Mouse (Mus musculus): ENCODE measurements at regions not wholly inside any gene's neighbourhood (a gene's known extent, or its start where the extent isn't known, plus 50 kb on each side); places are given as distances from the start of the nearest gene placed in this dataset.

- no peak overlapping the region for H3K4me2 ChIP-seq (replicated peaks; ENCODE audit: low read depth, low read length)
- no peak overlapping the region for H3K27ac ChIP-seq (ENCODE audit: low read length)
- H3K4me3 ChIP-seq (ENCODE audit: low read length) = no peak overlapping the region
- H3K9me3 ChIP-seq (ENCODE audit: low read length) = no peaks in the 10 kb centered on the region
- H3K9ac ChIP-seq (replicated peaks; ENCODE audit: low read length) = no peak overlapping the region
- WGBS = 73% methylated on average over 10 of the region's 10 CpGs
- no peak for ATAC-seq (ENCODE audit: low FRiP score, low TSS enrichment)
- H3K4me1 ChIP-seq (ENCODE audit: insufficient read depth, low read length) = no peaks in the 10 kb centered on the region
- H3K36me3 ChIP-seq (ENCODE audit: insufficient read depth, low read length) = no peaks in the 10 kb centered on the region
- H3K27me3 ChIP-seq (ENCODE audit: insufficient read depth, low read length) = no peaks in the 10 kb centered on the region
Observed at GRCm38 (mm10) chr14:48942882-48943281, 123.0 kb upstream of the Ap5m1 start.

GRCm38 (mm10) chr14:48930886-48931285 lies 135.0 kb upstream of the Ap5m1 start:
- Histone ChIP-seq H3K9me3 (ENCODE audit: low read length) (no peaks in the 10 kb centered on the region), H3K27me3 (ENCODE audit: insufficient read depth, low read length) (no peaks in the 10 kb centered on the region), H3K4me1 (ENCODE audit: insufficient read depth, low read length) (no peaks in the 10 kb centered on the region), H3K27ac (ENCODE audit: low read length) (no peak overlapping the region), H3K36me3 (ENCODE audit: insufficient read depth, low read length) (no peaks in the 10 kb centered on the region), H3K4me3 (ENCODE audit: low read length) (no peak overlapping the region), H3K4me2 (replicated peaks; ENCODE audit: low read depth, low read length) (no peak overlapping the region), H3K9ac (replicated peaks; ENCODE audit: low read length) (no peak overlapping the region)
- no peak for ATAC-seq (ENCODE audit: low FRiP score, low TSS enrichment)
- WGBS = 77% methylated on average over 9 of the region's 9 CpGs

- WGBS = 36% methylated on average over 1 of the region's 1 CpGs
- Histone ChIP-seq H3K36me3 (ENCODE audit: insufficient read depth, low read length) (no peaks in the 10 kb centered on the region), H3K4me2 (replicated peaks; ENCODE audit: low read depth, low read length) (no peak overlapping the region), H3K27me3 (ENCODE audit: insufficient read depth, low read length) (no peaks in the 10 kb centered on the region), H3K9me3 (ENCODE audit: low read length) (no peaks in the 10 kb centered on the region), H3K9ac (replicated peaks; ENCODE audit: low read length) (no peak overlapping the region), H3K4me3 (ENCODE audit: low read length) (no peak overlapping the region), H3K27ac (ENCODE audit: low read length) (no peak overlapping the region), H3K4me1 (ENCODE audit: insufficient read depth, low read length) (no peaks in the 10 kb centered on the region)
- ATAC-seq (ENCODE audit: low FRiP score, low TSS enrichment) = no peak
Observed at GRCm38 (mm10) chr14:48925870-48926269, 140.0 kb upstream of the Ap5m1 start.

GRCm38 (mm10) chr14:48909420-48909819 lies 156.5 kb upstream of the Ap5m1 start:
- no peak overlapping the region for H3K4me2 ChIP-seq (replicated peaks; ENCODE audit: low read depth, low read length)
- H3K9me3 ChIP-seq (ENCODE audit: low read length) = no peaks in the 10 kb centered on the region
- WGBS = 58% methylated on average over 13 of the region's 13 CpGs
- no peaks in the 10 kb centered on the region for H3K36me3 ChIP-seq (ENCODE audit: insufficient read depth, low read length)
- no peak for ATAC-seq (ENCODE audit: low FRiP score, low TSS enrichment)
- no peaks in the 10 kb centered on the region for H3K4me1 ChIP-seq (ENCODE audit: insufficient read depth, low read length)
- H3K27ac ChIP-seq (ENCODE audit: low read length) = no peak overlapping the region
- H3K9ac ChIP-seq (replicated peaks; ENCODE audit: low read length) = no peak overlapping the region
- no peaks in the 10 kb centered on the region for H3K27me3 ChIP-seq (ENCODE audit: insufficient read depth, low read length)
- H3K4me3 ChIP-seq (ENCODE audit: low read length) = no peak overlapping the region

GRCm38 (mm10) chr14:48907991-48908698 lies 157.8 kb upstream of the Ap5m1 start:
- H3K36me3 ChIP-seq (ENCODE audit: insufficient read depth, low read length) = no peaks in the 10 kb centered on the region
- H3K4me3 ChIP-seq (ENCODE audit: low read length) = no peak overlapping the region
- H3K4me2 ChIP-seq (replicated peaks; ENCODE audit: low read depth, low read length) = no peak overlapping the region
- no peaks in the 10 kb centered on the region for H3K4me1 ChIP-seq (ENCODE audit: insufficient read depth, low read length)
- H3K27me3 ChIP-seq (ENCODE audit: insufficient read depth, low read length) = no peaks in the 10 kb centered on the region
- ATAC-seq (ENCODE audit: low FRiP score, low TSS enrichment) = no peak
- H3K27ac ChIP-seq (ENCODE audit: low read length) = no peak overlapping the region
- 74% methylated on average over 14 of the region's 14 CpGs for WGBS
- H3K9ac ChIP-seq (replicated peaks; ENCODE audit: low read length) = no peak overlapping the region
- no peaks in the 10 kb centered on the region for H3K9me3 ChIP-seq (ENCODE audit: low read length)

- Histone ChIP-seq H3K36me3 (ENCODE audit: insufficient read depth, low read length) (no peaks in the 10 kb centered on the region), H3K4me2 (replicated peaks; ENCODE audit: low read depth, low read length) (no peak overlapping the region), H3K27ac (ENCODE audit: low read length) (no peak overlapping the region), H3K4me1 (ENCODE audit: insufficient read depth, low read length) (no peaks in the 10 kb centered on the region), H3K27me3 (ENCODE audit: insufficient read depth, low read length) (peaks cover 3% of the 10 kb centered on the region; the same call in 1 of the 2 replicates), H3K4me3 (ENCODE audit: low read length) (no peak overlapping the region), H3K9me3 (ENCODE audit: low read length) (no peaks in the 10 kb centered on the region), H3K9ac (replicated peaks; ENCODE audit: low read length) (no peak overlapping the region)
- 79% methylated on average over 6 of the region's 6 CpGs for whole genome bisulfite sequencing
- ATAC-seq (ENCODE audit: low FRiP score, low TSS enrichment) = no peak
Observed at GRCm38 (mm10) chr14:48907403-48907973, 158.4 kb upstream of the Ap5m1 start.

- H3K27ac ChIP-seq (ENCODE audit: low read length) = no peak overlapping the region
- H3K4me3 ChIP-seq (ENCODE audit: low read length) = no peak overlapping the region
- H3K9ac ChIP-seq (replicated peaks; ENCODE audit: low read length) = no peak overlapping the region
- ATAC-seq (ENCODE audit: low FRiP score, low TSS enrichment) = no peak
- no peaks in the 10 kb centered on the region for H3K4me1 ChIP-seq (ENCODE audit: insufficient read depth, low read length)
- no peaks in the 10 kb centered on the region for H3K9me3 ChIP-seq (ENCODE audit: low read length)
- 96% methylated on average over 1 of the region's 1 CpGs for WGBS
- peaks cover 3% of the 10 kb centered on the region; the same call in 1 of the 2 replicates for H3K27me3 ChIP-seq (ENCODE audit: insufficient read depth, low read length)
- no peak overlapping the region for H3K4me2 ChIP-seq (replicated peaks; ENCODE audit: low read depth, low read length)
- H3K36me3 ChIP-seq (ENCODE audit: insufficient read depth, low read length) = no peaks in the 10 kb centered on the region
Observed at GRCm38 (mm10) chr14:48906956-48907355, 158.9 kb upstream of the Ap5m1 start.

GRCm38 (mm10) chr14:48904576-48904975 lies 161.3 kb upstream of the Ap5m1 start:
- Histone ChIP-seq H3K27me3 (ENCODE audit: insufficient read depth, low read length) (peaks cover 3% of the 10 kb centered on the region; the same call in 1 of the 2 replicates), H3K36me3 (ENCODE audit: insufficient read depth, low read length) (no peaks in the 10 kb centered on the region), H3K4me1 (ENCODE audit: insufficient read depth, low read length) (no peaks in the 10 kb centered on the region), H3K27ac (ENCODE audit: low read length) (no peak overlapping the region), H3K4me3 (ENCODE audit: low read length) (no peak overlapping the region), H3K9ac (replicated peaks; ENCODE audit: low read length) (no peak overlapping the region), H3K4me2 (replicated peaks; ENCODE audit: low read depth, low read length) (no peak overlapping the region), H3K9me3 (ENCODE audit: low read length) (no peaks in the 10 kb centered on the region)
- ATAC-seq (ENCODE audit: low FRiP score, low TSS enrichment) = no peak
- WGBS = 100% methylated on average over 1 of the region's 1 CpGs

GRCm38 (mm10) chr14:48903526-48903925 lies 162.4 kb upstream of the Ap5m1 start:
- no peak for ATAC-seq (ENCODE audit: low FRiP score, low TSS enrichment)
- H3K36me3 ChIP-seq (ENCODE audit: insufficient read depth, low read length) = no peaks in the 10 kb centered on the region
- H3K9ac ChIP-seq (replicated peaks; ENCODE audit: low read length) = no peak overlapping the region
- no peak overlapping the region for H3K4me2 ChIP-seq (replicated peaks; ENCODE audit: low read depth, low read length)
- no peak overlapping the region for H3K4me3 ChIP-seq (ENCODE audit: low read length)
- 32% methylated on average over 5 of the region's 5 CpGs for WGBS
- no peaks in the 10 kb centered on the region for H3K9me3 ChIP-seq (ENCODE audit: low read length)
- no peaks in the 10 kb centered on the region for H3K4me1 ChIP-seq (ENCODE audit: insufficient read depth, low read length)
- peaks cover 3% of the 10 kb centered on the region; the same call in 1 of the 2 replicates for H3K27me3 ChIP-seq (ENCODE audit: insufficient read depth, low read length)
- no peak overlapping the region for H3K27ac ChIP-seq (ENCODE audit: low read length)

- ATAC-seq (ENCODE audit: low FRiP score, low TSS enrichment) = no peak
- H3K9ac ChIP-seq (replicated peaks; ENCODE audit: low read length) = no peak overlapping the region
- peaks cover 3% of the 10 kb centered on the region; the same call in 1 of the 2 replicates for H3K27me3 ChIP-seq (ENCODE audit: insufficient read depth, low read length)
- no peak overlapping the region for H3K27ac ChIP-seq (ENCODE audit: low read length)
- H3K4me2 ChIP-seq (replicated peaks; ENCODE audit: low read depth, low read length) = no peak overlapping the region
- 0 out of 2 replicates have a peak, but pooled peaks cover 4% of the 10 kb centered on the region for H3K9me3 ChIP-seq (ENCODE audit: low read length)
- 100% methylated on average over 1 of the region's 1 CpGs for WGBS
- no peak overlapping the region for H3K4me3 ChIP-seq (ENCODE audit: low read length)
- no peaks in the 10 kb centered on the region for H3K36me3 ChIP-seq (ENCODE audit: insufficient read depth, low read length)
- H3K4me1 ChIP-seq (ENCODE audit: insufficient read depth, low read length) = no peaks in the 10 kb centered on the region
Observed at GRCm38 (mm10) chr14:48900201-48900600, 165.7 kb upstream of the Ap5m1 start.

Data from kidney, embryonic 16.5 days (tissue).